Mouse (Mus musculus) spleen, postnatal 10 days (tissue): ENCODE results near the gene Rab27a.

ENCODE experiments used
- DNase-seq, 2 experiments: peaks; one replicate each; pipeline ENCODE4 v3.0.0; 2021 to 2022; ENCODE audit warnings: low spot score in 2 of 2

The Rab27a gene

DNA sequence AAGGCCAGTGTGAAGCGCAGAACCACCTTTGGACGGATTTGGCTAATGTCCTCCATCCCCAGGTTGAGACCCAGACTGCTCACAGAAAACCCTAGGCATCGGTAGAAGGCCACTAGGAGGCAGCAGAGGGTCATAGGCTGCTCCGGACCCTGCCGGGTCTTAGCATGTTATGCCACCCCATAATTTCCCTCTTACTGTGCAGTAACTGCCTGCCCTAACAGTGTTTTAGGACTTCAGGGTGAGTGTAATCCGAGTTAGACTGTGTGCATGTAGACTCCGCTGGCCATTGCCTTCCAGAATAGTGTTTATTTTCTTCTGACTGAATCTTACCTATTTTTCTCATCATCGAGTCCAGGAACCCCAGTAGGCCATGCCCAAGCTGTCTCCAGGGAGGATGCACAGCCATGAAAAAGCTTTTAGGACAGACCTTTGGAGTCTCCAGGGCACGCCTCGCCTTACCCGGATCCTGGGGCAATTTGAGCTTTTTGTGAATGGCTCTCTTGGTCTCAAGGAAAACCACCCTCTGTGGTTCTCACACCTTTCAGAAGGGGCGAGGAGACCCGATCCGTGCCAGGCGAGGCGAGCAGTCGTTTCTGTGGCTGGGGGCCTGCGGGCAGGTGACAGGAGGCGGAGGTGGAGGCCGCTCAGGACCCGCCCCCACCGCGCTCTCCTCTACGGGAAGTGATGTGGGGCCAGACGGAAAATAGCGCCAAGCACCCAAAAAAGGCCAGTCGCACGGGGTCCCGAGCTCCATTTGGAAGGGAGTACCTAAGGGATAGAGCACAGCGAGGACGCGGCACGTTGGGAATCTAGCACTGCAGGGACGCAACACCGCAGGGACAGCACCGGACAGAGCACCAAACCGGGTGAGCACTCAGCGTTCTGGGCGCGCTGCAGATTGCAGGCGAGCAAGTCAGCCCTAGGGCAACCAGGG is at the start of gene Rab27a:
Gene Rab27a, plus strand, starts transcription at position 709 of the 934 bp plus-strand sequence.
- DNase-seq = peak; percentile 75 to 91

GRCm38 (mm10) chr9:72996167-72996566 is 48.5 kb upstream of the Rab27a start:
- DNase-seq = no peak

- no peak for DNase-seq
These were observed 47.8 kb upstream of the Rab27a start for GRCm38 (mm10) chr9:72996806-72997205.

DNA sequence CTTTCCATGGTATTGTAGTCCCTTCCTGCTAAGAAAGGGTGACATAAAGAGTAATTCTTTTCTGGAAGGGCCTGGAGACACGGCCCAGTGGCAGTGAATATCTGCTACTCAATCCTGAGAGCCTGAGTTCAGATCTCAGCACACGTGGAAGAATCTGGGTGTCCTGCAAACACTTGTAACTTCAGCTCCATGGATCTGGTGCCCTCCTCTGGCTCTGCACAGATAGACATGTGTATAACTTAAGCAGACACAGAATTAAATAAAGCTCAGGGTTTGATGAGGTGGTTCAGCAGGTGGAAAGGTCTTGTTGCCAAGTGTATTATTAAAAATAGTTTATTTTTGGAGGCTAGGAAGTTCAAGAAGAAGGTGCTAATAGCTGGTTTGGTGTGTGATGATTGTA is 44.2 kb upstream of the Rab27a start:
- DNase-seq = no peak

- DNase-seq = no peak
These were observed 43.2 kb upstream of the Rab27a start for GRCm38 (mm10) chr9:73001314-73002011.

- no peak for DNase-seq
These were observed 42.5 kb upstream of the Rab27a start for GRCm38 (mm10) chr9:73002177-73002576.

DNA sequence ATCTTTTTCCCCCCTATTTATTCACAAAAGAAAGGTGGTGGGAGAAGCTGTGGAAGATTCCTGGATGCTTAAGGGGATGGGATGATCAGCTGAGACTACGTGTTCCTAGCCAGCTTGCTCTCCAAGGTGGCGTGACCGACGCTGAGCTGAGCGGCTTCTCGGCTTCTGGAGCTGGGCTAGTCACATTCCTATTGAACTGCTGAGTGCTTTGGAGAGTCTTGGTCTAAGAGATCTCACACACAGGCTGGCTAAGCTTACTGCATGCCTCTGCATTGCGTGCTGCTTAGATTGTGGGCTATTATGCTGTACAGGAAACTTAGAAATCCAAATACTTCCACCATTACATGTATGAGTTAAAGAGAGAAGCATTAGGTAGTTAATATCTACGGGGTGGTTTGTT is 40.6 kb upstream of the Rab27a start:
- DNase-seq = no peak

- no peak for DNase-seq
These were observed 39.5 kb upstream of the Rab27a start for GRCm38 (mm10) chr9:73005106-73005505.

DNA sequence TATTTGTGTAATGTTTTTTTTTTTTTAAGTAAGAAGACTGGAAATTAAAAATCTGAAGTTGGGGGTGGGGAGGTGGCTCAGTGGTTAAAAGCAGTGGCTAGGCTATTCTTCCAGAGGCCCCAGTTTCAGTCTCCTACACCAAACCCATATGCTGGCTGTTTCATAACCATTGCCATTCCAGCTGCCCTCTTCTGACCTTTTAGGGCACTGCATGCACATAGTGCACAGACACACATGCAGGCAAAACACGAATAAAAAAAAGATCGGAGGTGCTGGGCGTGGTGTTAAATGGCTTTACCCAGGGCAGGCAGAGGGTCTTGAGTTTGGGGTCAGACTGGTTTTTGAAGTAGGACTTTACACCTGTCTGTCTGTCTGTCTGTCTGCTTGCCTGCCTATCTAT is 38.5 kb upstream of the Rab27a start:
- DNase-seq = peak in 1 of 2 experiments; percentile 22

- DNase-seq = no peak
These were observed 36.3 kb upstream of the Rab27a start for GRCm38 (mm10) chr9:73008384-73008783.

- DNase-seq = no peak
These were observed 32.0 kb upstream of the Rab27a start for GRCm38 (mm10) chr9:73012629-73013028.

DNA sequence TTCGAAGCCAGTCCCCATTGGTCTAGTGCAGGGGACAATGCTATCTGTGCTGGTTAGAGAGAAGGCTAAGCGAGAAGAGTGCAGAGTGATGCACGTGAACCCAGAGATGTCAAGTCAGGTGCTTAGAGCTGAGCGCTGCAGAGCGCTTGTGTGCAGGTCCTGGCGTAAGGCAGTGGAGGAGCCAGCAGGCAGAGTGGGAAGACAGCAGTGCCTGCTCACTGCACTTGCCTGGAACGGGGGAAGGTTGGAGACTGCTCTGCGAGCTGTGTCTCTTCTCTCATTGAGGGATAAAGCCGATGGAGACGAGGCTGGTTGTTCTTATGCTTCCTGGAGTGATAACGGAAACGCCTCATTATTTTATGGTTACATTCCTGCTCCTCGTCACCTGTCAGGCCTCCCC is 29.9 kb upstream of the Rab27a start:
- DNase-seq = no peak

- DNase-seq = no peak
These were observed 24.8 kb upstream of the Rab27a start for GRCm38 (mm10) chr9:73019841-73020240.

DNA sequence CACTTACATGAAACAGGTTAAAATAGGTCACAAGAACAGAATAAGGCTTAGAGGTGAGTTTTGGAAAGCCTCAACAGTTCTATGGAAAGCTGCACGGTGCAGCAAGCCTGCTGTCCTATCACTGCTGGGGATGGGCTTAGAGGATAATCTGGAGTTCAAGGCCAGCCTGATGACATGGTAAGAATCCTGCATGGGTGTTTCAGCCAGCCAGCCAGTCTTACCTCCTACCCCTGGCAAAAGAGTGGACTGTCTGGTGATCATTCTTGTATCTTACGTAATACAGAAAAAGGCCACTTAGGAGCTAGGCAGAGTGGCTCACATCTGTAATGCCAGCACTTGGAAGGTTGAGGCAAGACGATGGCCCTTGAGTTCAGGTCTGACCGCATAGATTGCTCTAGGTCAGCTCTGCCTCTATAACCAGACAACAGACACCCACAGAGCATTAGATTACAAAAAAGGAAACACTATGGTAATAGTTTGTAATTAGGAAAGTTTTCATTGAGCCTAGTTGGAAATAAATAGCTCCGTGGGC is 24.0 kb upstream of the Rab27a start:
- DNase-seq = no peak

DNA sequence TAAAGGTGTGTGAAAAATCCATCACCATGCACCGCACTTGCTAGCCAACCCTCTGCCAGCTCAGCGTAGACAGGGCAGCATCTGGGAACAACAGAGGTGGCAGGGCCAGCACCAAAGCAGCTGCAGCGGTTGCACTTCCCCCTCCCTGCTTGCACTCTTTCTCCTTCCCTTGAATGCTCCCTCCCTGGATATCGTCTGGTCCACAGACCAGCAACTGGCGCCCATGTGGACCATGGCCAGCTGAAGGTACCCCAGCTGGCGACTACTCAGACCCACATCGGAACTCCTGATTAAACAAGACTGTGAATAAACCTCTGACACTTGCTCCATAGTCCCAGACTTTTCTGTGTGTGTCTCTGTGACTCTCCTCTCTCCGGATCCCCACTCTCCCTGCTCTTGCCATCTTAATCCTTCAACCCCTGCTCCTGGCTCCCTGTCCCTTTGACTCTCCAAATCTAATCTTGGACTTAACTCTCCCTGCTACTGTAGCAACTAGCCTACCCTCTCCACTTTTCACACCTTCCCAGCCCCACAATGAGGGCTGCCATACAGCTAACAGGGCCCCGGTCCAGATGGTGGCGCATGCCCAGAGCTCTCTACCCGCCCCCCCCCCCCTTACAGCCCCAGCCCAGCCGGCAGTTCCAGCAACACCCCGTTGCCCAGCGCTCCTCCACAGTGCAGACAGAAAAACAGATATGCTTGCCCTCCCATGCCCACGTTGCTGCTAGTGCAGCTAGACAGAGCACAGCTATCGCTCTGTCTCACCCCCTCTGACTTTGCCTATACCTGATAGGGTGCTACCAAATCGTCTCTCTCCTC is 18.6 kb upstream of the Rab27a start:
- no peak for DNase-seq

GRCm38 (mm10) chr9:73030443-73030842 is 14.2 kb upstream of the Rab27a start:
- no peak for DNase-seq

GRCm38 (mm10) chr9:73031421-73031820 is 13.2 kb upstream of the Rab27a start:
- no peak for DNase-seq

GRCm38 (mm10) chr9:73033406-73033805 is 11.2 kb upstream of the Rab27a start:
- no peak for DNase-seq

DNA sequence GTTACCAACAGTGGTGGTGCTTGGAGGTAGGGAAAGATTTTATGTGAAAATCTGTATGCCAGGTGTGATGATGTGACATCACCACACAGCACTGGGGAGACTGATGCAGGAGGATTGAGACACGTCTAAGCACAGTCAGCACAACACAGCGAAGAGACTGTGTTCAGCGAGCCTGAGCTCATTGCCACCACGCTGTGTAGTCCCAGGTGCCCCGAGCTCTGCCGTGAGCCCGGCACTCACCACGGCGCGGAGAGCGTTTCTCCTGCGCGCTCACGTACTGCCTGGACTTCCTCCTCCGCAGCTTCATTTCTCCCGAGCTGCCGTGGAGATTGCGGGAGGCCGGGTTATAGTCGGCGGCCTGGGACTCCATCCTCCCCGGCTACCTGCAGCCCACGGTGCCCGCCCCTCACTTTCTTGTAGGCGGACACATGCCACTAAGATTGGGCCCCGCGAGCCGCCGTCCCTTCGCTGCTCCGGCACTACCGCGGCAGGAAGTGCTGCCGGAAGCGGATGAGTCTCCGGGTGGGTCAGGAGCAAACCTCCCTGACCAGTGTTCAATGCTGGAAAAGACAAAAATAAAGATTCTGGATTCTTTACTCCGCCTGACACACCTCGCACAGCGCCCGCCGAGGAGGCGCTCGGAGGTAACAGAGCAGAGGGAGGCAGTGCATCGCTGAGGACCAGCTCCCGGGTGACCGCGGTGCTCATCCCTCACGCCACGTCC is 5.3 kb upstream of the Rab27a start:
- peak; percentile 81 to 93 for DNase-seq

DNA sequence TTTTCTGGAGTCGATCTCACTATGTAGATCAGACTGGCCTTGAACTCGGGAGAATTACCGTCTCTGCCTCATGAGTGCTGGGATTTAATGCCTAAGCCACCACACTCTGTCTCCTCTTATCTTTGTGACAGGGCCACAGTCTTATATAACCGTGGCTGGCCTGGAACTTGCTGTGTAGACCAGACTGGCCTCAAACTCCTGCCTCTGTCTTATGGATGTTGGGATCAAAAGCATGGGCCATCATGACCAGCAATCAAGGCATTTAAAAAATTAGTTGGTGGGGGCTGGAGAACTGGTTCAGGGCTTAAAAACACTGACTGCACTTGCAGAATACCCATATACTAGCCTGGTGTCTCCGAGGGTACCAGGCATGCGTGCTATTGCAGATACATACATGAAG is 4.6 kb upstream of the Rab27a start, which contains the start of gene Pigb:
Gene Pigb, minus strand, starts transcription at position 299 of the 400 bp plus-strand sequence.
- DNase-seq = peak in 1 of 2 experiments; percentile 15

DNA sequence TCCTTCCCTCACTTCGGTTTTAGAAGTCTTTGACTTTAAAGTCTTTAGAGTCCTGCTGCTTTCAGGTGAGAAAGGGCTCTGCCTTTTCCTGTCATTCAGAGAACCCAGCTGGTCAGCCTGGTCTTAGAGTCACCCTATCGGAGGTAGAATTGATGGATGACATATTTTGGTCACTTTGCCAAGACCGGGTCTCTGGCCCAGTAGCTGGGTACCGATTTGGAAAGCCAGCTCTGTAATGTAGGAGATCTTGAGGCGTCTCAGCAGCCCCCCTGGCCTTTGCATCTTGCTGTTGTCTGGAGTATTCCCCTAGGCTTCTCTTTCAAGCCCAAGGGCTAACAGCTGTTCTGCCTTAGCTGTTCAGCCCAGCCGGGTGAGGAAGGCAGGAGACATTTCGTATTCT is 550 bp downstream of the Rab27a start:
- peak in 1 of 2 experiments; percentile 13 for DNase-seq
